Mouse (Mus musculus): ENCODE data around the gene Dgka. TPM values are rescaled to one million over a fixed set of nuclear protein-coding genes. Genes with fewer than 3 reads are reported as not detected.

The Dgka gene
- polyA plus RNA-seq, 1 experiment from 2014 or later: 5.9 TPM

DNA sequence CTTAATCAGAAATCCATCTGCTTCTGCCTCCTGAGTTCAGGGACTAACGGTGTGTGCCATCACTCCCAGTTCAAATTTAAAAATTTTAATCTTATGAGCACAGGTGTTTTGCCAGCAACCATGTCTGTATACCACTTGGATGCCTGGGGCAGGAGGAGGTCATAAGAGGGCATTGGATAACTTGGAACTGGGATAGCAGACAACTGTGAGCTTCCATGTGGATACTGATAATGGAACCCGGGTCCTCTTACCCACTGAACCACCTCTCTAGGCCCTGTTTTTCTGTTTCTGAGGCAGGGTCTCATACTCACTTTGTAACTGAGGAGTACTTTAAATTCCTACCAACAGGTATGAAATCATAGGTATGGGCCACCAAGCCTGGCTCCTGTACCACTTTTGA is 33.8 kb upstream of the Dgka start:
- no peak overlapping the region; the same call in 1 of the 2 replicates for H3K27ac ChIP-seq (replicated peaks; ENCODE audit: low read depth, low read length)

DNA sequence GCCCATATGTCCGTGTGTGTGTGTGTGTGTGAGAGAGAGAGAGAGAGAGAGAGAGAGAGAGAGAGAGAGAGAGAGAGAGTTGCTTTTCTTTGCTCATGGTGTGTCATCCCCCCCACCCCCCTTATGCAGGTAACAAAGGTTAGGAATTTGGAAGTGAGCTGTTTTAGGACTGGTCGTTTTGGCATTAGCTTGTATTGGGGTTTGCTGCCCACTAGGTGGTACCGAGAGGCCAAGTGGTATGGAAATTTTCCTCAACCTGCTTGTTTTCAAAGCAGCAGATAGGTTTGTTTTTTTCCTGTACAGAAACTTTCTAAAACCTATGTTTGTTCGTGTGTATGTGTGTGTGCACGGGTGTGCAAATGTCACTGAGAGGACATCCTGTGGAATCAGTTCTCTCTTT is 29.0 kb upstream of the Dgka start:
- Histone ChIP-seq H3K9ac (replicated peaks; ENCODE audit: low read length) (no peak overlapping the region), H3K36me3 (replicated peaks; ENCODE audit: control insufficient read depth, insufficient read depth, low read depth, low read length) (no peaks in the 10 kb centered on the region), H3K27me3 (ENCODE audit: control insufficient read depth, insufficient read depth, low read length) (no peaks in the 10 kb centered on the region), H3K4me1 (ENCODE audit: control insufficient read depth, insufficient read depth, low read length) (no peaks in the 10 kb centered on the region), H3K4me3 (ENCODE audit: low read depth, low read length) (no peak overlapping the region), H3K4me2 (ENCODE audit: low read depth, low read length) (no peak overlapping the region), H3K9me3 (replicated peaks; ENCODE audit: control insufficient read depth, low read length) (no peaks in the 10 kb centered on the region), H3K27ac (replicated peaks; ENCODE audit: low read depth, low read length) (no peak overlapping the region)
- no peak for ATAC-seq (replicated peaks; ENCODE audit: insufficient number of reproducible peaks, low FRiP score, low TSS enrichment, low read depth)
- peak; percentile 48 for DNase-seq (ENCODE audit: low spot score)
- WGBS: 17% methylated on average over 5 of the region's 5 CpGs

More for the DNA sequence above, 33.8 kb upstream of the Dgka start:
- ATAC-seq (replicated peaks; ENCODE audit: insufficient number of reproducible peaks, low FRiP score, low TSS enrichment, low read depth): no peak
- no peak overlapping the region for H3K4me3 ChIP-seq (ENCODE audit: low read depth, low read length)
- H3K4me2 ChIP-seq (ENCODE audit: low read depth, low read length): no peak overlapping the region
- no peaks in the 10 kb centered on the region for H3K4me1 ChIP-seq (ENCODE audit: control insufficient read depth, insufficient read depth, low read length)
- WGBS: 83% methylated on average over 2 of the region's 2 CpGs
- no peak overlapping the region for H3K9ac ChIP-seq (replicated peaks; ENCODE audit: low read length)
- H3K27me3 ChIP-seq (ENCODE audit: control insufficient read depth, insufficient read depth, low read length): no peaks in the 10 kb centered on the region
- DNase-seq (ENCODE audit: low spot score): no peak
- H3K36me3 ChIP-seq (replicated peaks; ENCODE audit: control insufficient read depth, insufficient read depth, low read depth, low read length): no peaks in the 10 kb centered on the region
- H3K9me3 ChIP-seq (replicated peaks; ENCODE audit: control insufficient read depth, low read length): no peaks in the 10 kb centered on the region

DNA sequence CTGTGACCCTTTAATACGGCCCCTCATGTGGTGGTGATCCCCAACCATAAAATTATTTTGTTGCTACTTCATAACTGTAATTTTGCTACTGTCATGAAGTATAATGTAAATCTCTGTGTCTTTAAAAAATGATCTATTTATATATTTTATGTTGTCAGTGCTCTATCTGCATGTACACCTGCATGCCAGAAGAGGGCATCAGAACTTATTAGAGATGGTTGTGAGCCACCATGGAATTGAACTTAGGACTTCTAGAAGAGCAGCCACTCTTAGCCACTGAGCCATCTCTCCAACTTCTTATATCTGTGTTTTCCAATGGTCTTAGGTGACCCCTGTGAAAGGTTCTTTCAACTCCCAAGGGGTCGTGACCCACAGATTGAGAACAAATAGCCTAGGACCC is 28.2 kb upstream of the Dgka start:
- WGBS: 78% methylated on average over 2 of the region's 2 CpGs
- no peaks in the 10 kb centered on the region for H3K9me3 ChIP-seq (replicated peaks; ENCODE audit: control insufficient read depth, low read length)
- no peak overlapping the region for H3K4me3 ChIP-seq (ENCODE audit: low read depth, low read length)
- no peaks in the 10 kb centered on the region for H3K4me1 ChIP-seq (ENCODE audit: control insufficient read depth, insufficient read depth, low read length)
- DNase-seq (ENCODE audit: low spot score): peak; percentile 20
- no peak overlapping the region for H3K9ac ChIP-seq (replicated peaks; ENCODE audit: low read length)
- no peaks in the 10 kb centered on the region for H3K36me3 ChIP-seq (replicated peaks; ENCODE audit: control insufficient read depth, insufficient read depth, low read depth, low read length)
- no peak for ATAC-seq (replicated peaks; ENCODE audit: insufficient number of reproducible peaks, low FRiP score, low TSS enrichment, low read depth)
- H3K4me2 ChIP-seq (ENCODE audit: low read depth, low read length): no peak overlapping the region
- no peaks in the 10 kb centered on the region for H3K27me3 ChIP-seq (ENCODE audit: control insufficient read depth, insufficient read depth, low read length)
- no peak overlapping the region for H3K27ac ChIP-seq (replicated peaks; ENCODE audit: low read depth, low read length)

DNA sequence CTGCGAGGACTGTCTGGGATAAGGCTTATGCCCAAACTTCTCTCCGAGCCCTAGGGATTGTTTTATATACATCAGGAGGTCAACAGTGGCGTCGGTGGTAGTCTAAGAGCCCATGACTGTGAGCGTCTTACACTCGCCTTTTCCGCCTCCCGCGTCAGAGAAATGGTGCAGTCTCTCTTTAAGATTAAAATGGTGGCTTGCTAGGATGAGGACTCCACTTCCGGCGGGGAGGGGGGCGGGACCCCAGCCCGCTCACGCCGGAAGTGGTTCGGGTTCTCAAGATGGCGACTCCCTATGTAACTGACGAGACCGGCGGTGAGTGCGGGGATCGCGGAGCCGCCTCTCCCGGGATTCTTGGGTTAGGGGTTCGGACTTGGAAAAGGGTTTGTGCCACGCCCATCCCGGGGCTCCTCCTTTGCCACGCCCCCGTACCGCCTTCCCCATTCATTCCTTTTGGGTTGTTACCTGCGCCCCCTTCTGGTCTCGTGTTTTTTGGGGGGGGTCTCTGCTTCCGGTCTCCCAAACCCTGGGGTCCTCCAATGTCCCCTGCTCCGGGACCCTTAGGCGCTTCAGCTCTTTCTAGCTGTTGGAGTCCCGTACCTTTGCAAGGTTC is 3.7 kb upstream of the Dgka start:
- H3K9me3 ChIP-seq (replicated peaks; ENCODE audit: control insufficient read depth, low read length): no peaks in the 10 kb centered on the region
- peak; percentile 96 for DNase-seq (ENCODE audit: low spot score)
- WGBS: 0% methylated on average over 34 of the region's 37 CpGs
- H3K27ac ChIP-seq (replicated peaks; ENCODE audit: low read depth, low read length): peak overlapping the region; percentile 97
- ATAC-seq (replicated peaks; ENCODE audit: insufficient number of reproducible peaks, low FRiP score, low TSS enrichment, low read depth): peak; percentile 84
- H3K36me3 ChIP-seq (replicated peaks; ENCODE audit: control insufficient read depth, insufficient read depth, low read depth, low read length): no peaks in the 10 kb centered on the region
- no peaks in the 10 kb centered on the region for H3K27me3 ChIP-seq (ENCODE audit: control insufficient read depth, insufficient read depth, low read length)
- peak overlapping the region; percentile 83 for H3K9ac ChIP-seq (replicated peaks; ENCODE audit: low read length)
- H3K4me1 ChIP-seq (ENCODE audit: control insufficient read depth, insufficient read depth, low read length): peaks cover 4% of the 10 kb centered on the region; the same call in 1 of the 2 replicates
- peak overlapping the region; percentile 79 for H3K4me2 ChIP-seq (ENCODE audit: low read depth, low read length)
- H3K4me3 ChIP-seq (ENCODE audit: low read depth, low read length): peak overlapping the region; percentile 73

DNA sequence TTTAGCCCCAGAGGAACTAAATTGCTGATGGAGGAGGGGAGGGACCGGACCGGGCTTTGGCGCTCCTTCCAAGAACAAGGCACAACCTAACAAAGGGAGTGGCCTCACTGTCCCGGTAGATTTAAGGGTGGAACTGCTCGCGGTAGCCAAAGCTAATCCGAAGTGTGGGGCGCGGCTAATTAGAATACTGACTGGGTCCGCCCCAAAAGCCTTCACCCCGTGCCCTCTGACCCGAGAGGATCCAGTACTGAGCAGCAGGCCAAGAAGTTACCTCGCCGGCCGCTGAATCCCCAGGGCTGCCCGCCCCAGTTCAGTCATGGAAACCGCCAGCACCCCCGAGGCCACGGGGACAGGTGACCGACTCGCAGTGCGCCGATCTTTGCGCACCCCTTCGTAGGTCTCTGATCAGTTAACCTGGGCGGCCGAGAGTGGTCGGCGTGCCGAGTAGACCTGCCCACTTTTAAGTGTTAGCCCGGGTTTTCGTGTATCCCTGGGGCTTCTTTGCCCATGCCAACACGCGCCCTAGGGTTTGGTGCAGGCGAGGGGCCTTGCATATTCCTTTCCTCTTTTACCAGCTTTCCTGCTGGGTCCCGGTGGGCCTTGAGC is 3.1 kb upstream of the Dgka start, which contains the start of gene Pym1:
Gene Pym1 (plus strand): TSS at position 244 of the 606 bp plus-strand sequence.
- H3K27ac ChIP-seq (replicated peaks; ENCODE audit: low read depth, low read length): peak within 1 kb of the TSS; percentile 97
- peak within 1 kb of the TSS; percentile 73 for H3K4me3 ChIP-seq (ENCODE audit: low read depth, low read length)
- DNase-seq (ENCODE audit: low spot score) (peak; percentile 81), ATAC-seq (replicated peaks; ENCODE audit: insufficient number of reproducible peaks, low FRiP score, low TSS enrichment, low read depth) (peak; percentile 54)
- H3K36me3 ChIP-seq (replicated peaks; ENCODE audit: control insufficient read depth, insufficient read depth, low read depth, low read length): no peaks in the 10 kb centered on the region
- H3K4me2 ChIP-seq (ENCODE audit: low read depth, low read length): peak within 1 kb of the TSS; percentile 79
- WGBS: 0% methylated on average over 36 of the region's 36 CpGs
- H3K4me1 ChIP-seq (ENCODE audit: control insufficient read depth, insufficient read depth, low read length): peaks cover 4% of the 10 kb centered on the region; the same call in 1 of the 2 replicates
- peaks cover under 1% of the 10 kb centered on the region for H3K27me3 ChIP-seq (ENCODE audit: control insufficient read depth, insufficient read depth, low read length)
- peak within 1 kb of the TSS; percentile 83 for H3K9ac ChIP-seq (replicated peaks; ENCODE audit: low read length)
- H3K9me3 ChIP-seq (replicated peaks; ENCODE audit: control insufficient read depth, low read length): no peaks in the 10 kb centered on the region

DNA sequence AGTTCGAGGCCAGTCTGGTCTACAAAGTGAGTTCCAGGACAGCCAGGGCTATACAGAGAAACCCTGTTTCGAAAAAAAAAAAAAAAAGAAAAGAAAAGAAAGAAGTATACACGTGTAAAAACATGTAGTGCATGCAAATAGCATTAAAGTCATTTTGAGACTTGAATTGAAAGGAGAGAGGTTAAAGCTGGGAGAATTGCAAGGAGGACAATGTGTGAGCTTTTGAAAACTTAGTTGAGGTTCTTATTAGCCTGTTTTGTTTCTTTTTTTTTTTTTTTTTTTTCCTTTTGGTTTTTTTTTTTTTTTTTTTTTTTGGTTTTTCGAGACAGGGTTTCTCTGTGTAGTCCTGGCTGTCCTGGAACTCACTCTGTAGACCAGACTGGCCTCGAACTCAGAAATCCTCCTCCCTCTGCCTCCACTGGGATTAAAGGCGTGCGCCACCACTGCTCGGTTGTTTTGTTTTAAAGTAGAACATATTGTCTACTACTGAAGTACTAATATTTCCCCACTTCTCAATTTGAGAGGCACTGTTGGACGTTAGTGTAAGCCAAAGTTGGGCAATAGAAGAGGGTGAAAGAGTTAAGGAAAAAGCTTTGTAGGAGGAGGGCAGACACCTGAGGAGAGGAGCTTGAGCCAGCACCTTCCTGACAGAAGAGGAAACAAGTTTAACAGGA is 2.5 kb upstream of the Dgka start:
- H3K9ac ChIP-seq (replicated peaks; ENCODE audit: low read length): peak overlapping the region; percentile 83
- peak overlapping the region; percentile 97 for H3K27ac ChIP-seq (replicated peaks; ENCODE audit: low read depth, low read length)
- DNase-seq (ENCODE audit: low spot score) (no peak), ATAC-seq (replicated peaks; ENCODE audit: insufficient number of reproducible peaks, low FRiP score, low TSS enrichment, low read depth) (no peak)
- H3K36me3 ChIP-seq (replicated peaks; ENCODE audit: control insufficient read depth, insufficient read depth, low read depth, low read length): no peaks in the 10 kb centered on the region
- peak overlapping the region; percentile 79 for H3K4me2 ChIP-seq (ENCODE audit: low read depth, low read length)
- no peaks in the 10 kb centered on the region for H3K9me3 ChIP-seq (replicated peaks; ENCODE audit: control insufficient read depth, low read length)
- peak overlapping the region; percentile 73 for H3K4me3 ChIP-seq (ENCODE audit: low read depth, low read length)
- 33% methylated on average over 9 of the region's 9 CpGs for whole genome bisulfite sequencing
- H3K4me1 ChIP-seq (ENCODE audit: control insufficient read depth, insufficient read depth, low read length): peaks cover 4% of the 10 kb centered on the region; the same call in 1 of the 2 replicates
- H3K27me3 ChIP-seq (ENCODE audit: control insufficient read depth, insufficient read depth, low read length): peaks cover 6% of the 10 kb centered on the region

DNA sequence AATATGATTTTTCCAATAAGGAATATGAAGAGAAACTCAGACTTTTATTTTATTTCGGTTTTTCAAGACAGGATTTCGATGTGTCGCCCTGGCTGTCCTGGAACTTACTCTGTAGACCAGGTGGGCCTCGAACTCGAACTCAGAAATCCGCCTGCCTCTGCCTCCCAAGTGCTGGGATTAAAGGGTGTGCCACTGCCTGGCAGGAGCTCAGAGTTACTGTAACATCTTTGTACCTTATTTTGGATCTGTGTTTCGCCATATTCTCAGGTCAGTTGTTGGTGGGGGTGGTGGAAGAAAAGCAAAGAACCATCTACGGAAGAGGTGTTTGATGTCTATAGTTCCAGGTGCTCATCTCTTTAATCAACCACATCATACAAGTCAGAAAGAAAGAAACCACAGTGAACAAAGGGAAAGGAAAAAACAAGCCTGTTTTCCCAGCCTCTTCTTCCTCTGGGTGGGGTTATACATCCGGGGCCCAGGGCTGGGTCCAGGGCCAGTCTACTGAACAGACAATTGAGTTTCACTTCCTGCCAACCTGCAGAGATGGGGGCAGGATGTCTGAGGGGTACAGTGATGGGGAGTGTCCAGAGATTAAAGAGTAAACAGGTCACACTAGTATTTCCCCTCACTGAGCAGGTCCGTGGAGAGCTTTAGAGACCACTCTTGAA is 1.4 kb upstream of the Dgka start:
- Histone ChIP-seq H3K4me1 (ENCODE audit: control insufficient read depth, insufficient read depth, low read length) (peaks cover 4% of the 10 kb centered on the region; the same call in 1 of the 2 replicates), H3K36me3 (replicated peaks; ENCODE audit: control insufficient read depth, insufficient read depth, low read depth, low read length) (no peaks in the 10 kb centered on the region), H3K4me3 (ENCODE audit: low read depth, low read length) (no peak overlapping the region), H3K27me3 (ENCODE audit: control insufficient read depth, insufficient read depth, low read length) (peaks cover 6% of the 10 kb centered on the region), H3K4me2 (ENCODE audit: low read depth, low read length) (no peak overlapping the region), H3K27ac (replicated peaks; ENCODE audit: low read depth, low read length) (no peak overlapping the region), H3K9me3 (replicated peaks; ENCODE audit: control insufficient read depth, low read length) (no peaks in the 10 kb centered on the region), H3K9ac (replicated peaks; ENCODE audit: low read length) (no peak overlapping the region)
- 92% methylated on average over 10 of the region's 10 CpGs for WGBS
- DNase-seq (ENCODE audit: low spot score): no peak
- no peak for ATAC-seq (replicated peaks; ENCODE audit: insufficient number of reproducible peaks, low FRiP score, low TSS enrichment, low read depth)

Measured in embryonic facial prominence, embryonic 11.5 days (tissue).